Mouse (Mus musculus) left cerebral cortex, postnatal 36 days (tissue): ENCODE measurements at regions not wholly inside any gene's neighbourhood (a gene's known extent, or its start where the extent isn't known, plus 50 kb on each side); places are given as distances from the start of the nearest gene placed in this dataset.

Experiments used
- DNase-seq, 2 experiments: peaks; one replicate each; pipeline ENCODE4 v3.0.0; 2021 to 2022; ENCODE audit warnings: low spot score in 2 of 2, mixed read lengths in 1 of 2
- intact Hi-C: fragments of 180-260 bp; cut with DNase I; formaldehyde crosslinking; loops from one replicate; pipeline ENCODE4 v1.15.1; 2025

- DNase-seq: no peak
Measured at GRCm38 (mm10) chr7:83504996-83505645, 79.6 kb upstream of the Tmc3 start.

GRCm38 (mm10) chr7:83516295-83516694 lies 68.4 kb upstream of the Tmc3 start:
- no peak for DNase-seq
- intact Hi-C loops: no loop called here

More at GRCm38 (mm10) chr7:83504996-83505645, 79.6 kb upstream of the Tmc3 start:
- intact Hi-C loops: no loop called here

- intact Hi-C loops: no loop called here
Measured at GRCm38 (mm10) chr7:83521511-83521910, 63.2 kb upstream of the Tmc3 start.

More at GRCm38 (mm10) chr7:83521511-83521910, 63.2 kb upstream of the Tmc3 start:
- DNase-seq: peak; percentile 8 to 13
